Mouse (Mus musculus): Measurements from ENCODE around the gene Rgs9bp. TPM values are rescaled to one million over a fixed set of nuclear protein-coding genes. Genes with fewer than 3 reads are reported as not detected.
A peak's percentile ranks its signal among the peaks of the same experiment; 100 is the strongest.
"Not testable (repeated sequence)": the region's sequence is repeated elsewhere in the genome, so short reads cannot be mapped to it uniquely, and the experiment has no call there.

Rgs9bp gene
- total RNA-seq, 2 experiments from 2014 or later, result 0.07 TPM

DNA sequence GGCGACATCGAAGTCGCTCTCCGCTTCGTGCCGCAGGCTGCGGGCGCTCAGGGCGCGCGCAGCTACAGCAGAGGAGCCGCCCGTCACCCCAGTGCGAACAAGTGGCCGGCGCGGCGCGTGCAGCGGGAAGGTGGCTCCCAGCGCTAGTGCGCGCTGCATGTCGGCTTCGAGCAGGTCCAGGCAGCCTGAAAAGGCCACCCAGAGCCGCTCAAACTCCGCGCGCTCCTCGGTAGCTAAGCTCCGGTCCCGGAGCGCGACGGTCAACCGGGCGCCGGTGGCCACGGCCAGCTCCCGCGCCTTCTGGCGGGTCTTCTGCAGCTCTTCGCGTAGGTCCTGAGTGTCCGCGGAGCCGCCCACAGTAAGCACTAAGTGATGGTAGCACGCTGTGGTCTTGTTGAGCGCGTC, 594 bp downstream of the Rgs9bp start:
- peak; percentile 33 to 41 for DNase-seq

GRCm38 (mm10) chr7:35584068-35584785, 1.2 kb downstream of the Rgs9bp start:
- intact Hi-C loops (cut with DNase I), result loop anchor here (10.0 kb wide), 1 partner anchor 249 kb away; the partner anchor contains the start of gene Rhpn2

More for the DNA sequence above, 594 bp downstream of the Rgs9bp start:
- intact Hi-C loops (cut with DNase I), result loop anchor here (5.0 to 10.0 kb wide), 2 partner anchors 32 to 250 kb away; partner anchors contain the start of gene Rhpn2

DNA sequence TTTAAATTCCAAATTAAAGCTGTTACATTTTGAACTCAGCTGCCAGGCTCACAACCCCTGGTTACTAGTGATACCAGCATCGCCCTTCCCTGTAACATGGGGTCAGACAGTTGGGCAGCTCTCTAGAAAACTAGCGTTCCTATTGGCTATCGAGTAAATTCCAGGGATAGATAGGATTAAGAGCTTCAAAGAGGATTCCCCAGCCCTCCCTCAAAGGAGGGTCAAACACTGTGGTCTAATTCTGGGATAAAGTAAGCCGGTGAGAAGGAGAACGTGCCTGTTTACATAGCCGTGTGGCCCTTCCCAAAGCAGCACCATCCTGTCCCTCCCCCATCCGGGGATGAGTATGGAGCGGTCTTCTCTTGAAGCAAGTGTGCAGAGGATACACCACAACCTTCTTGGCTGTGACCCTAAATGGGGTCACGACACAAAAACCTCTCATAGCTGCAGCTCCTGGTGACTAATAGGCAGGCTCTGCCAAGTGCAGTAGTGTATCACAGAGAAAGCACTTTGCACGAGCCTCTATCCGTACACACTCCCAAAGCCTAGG, 1.8 kb downstream of the Rgs9bp start:
- DNase-seq, result no peak
- intact Hi-C loops (cut with DNase I), result loop anchor here (10.0 kb wide), 1 partner anchor 249 kb away; the partner anchor contains the start of gene Rhpn2

More at GRCm38 (mm10) chr7:35584068-35584785, 1.2 kb downstream of the Rgs9bp start:
- DNase-seq, result no peak

DNA sequence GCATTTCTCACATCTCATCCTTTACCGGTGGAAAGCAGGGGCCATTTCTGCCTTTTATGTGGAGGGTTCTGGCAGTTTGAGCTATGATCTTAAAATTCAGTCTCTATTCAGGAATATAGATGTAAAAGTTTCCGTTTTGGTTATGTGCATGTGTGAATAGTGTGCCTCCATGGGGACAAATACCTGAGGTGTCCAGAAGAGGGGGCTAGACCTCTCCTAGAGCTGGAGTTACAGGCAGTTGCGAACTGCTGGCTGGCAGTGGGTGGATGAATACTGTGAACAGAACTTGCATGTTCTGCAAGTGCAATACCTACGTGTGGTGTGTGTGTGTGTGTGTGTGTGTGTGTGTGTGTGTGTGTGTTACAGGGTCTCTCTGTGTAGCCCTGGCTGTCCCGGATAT, 2.7 kb downstream of the Rgs9bp start:
- intact Hi-C loops (cut with DNase I), result loop anchor here (10.0 kb wide), 1 partner anchor 248 kb away; the partner anchor contains the start of gene Rhpn2
- DNase-seq, result no peak

DNA sequence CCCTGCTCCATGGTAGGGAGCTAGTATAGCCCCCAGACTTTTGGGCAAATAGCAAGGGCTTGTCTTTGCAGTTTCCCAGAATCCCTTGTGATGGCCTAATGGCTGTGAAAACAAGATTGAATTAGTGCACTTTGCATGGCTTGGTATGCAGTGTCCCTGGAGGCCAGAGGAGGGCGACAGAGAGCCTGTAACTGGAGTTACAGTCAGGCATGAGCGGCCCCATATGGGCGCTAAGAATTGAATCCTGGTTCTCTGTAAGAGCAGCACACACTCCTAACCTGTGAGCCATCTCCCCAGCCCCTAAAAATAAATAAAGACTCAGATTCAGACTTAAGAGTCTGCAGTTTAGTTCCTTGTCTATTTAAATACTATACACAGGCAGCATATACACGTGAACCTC, 5.5 kb downstream of the Rgs9bp start:
- peak; percentile 18 to 47 for DNase-seq
- intact Hi-C loops (cut with DNase I), result loop anchor here (10.0 kb wide), 1 partner anchor 245 kb away; the partner anchor contains the start of gene Rhpn2

GRCm38 (mm10) chr7:35570883-35571282, 14.5 kb downstream of the Rgs9bp start:
- not testable (repeated sequence) for DNase-seq
- intact Hi-C loops (cut with DNase I), result loop anchor here (2.0 kb wide), 1 partner anchor 16 kb away; no protein-coding TSS in a partner anchor

GRCm38 (mm10) chr7:35569724-35570123, 15.7 kb downstream of the Rgs9bp start:
- intact Hi-C loops (cut with DNase I), result loop anchor here (2.0 kb wide), 1 partner anchor 15 kb away; no protein-coding TSS in a partner anchor
- DNase-seq, result not testable (repeated sequence)

DNA sequence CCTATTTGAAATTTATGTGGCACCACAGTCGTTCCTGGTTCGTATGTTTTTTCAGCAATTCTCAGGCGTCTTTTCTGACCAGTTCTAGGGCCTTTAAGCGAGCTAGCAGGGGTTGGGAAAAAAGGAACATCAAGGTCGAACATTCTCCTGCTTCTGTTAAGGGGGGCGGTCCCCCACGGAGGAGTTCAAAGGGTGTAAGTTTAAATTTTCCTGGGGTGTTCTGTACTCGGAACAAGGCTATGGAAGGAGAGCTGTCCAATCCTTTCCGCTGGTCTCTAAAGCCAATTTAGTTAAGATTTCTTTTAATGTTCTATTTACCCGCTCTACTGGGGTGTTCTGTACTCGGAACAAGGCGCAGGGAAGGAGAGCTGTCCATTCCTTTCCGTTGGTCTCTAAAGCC, 19.4 kb downstream of the Rgs9bp start:
- intact Hi-C loops (cut with DNase I); DNase-seq: not testable (repeated sequence)

DNA sequence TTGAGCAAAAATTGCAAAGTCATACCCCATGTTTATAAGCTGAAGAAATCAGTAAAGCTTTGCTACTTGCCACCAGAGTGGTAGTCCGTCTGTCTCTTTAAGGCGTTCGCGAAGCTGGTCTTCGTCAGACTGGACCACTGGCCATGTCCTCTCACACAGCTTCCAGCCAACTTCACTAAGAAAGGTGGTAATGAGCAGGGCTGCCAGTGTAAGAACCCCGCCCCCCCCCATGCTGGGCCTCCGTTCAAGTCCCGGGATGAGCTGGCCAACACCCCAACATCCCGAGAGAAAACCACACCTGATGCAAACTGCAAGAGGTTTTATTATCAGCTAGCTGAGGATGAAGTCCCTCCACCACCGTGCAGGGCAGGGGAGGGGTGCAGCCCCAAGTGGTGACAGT, 20.5 kb downstream of the Rgs9bp start:
- intact Hi-C loops (cut with DNase I), result not testable (repeated sequence)

DNA sequence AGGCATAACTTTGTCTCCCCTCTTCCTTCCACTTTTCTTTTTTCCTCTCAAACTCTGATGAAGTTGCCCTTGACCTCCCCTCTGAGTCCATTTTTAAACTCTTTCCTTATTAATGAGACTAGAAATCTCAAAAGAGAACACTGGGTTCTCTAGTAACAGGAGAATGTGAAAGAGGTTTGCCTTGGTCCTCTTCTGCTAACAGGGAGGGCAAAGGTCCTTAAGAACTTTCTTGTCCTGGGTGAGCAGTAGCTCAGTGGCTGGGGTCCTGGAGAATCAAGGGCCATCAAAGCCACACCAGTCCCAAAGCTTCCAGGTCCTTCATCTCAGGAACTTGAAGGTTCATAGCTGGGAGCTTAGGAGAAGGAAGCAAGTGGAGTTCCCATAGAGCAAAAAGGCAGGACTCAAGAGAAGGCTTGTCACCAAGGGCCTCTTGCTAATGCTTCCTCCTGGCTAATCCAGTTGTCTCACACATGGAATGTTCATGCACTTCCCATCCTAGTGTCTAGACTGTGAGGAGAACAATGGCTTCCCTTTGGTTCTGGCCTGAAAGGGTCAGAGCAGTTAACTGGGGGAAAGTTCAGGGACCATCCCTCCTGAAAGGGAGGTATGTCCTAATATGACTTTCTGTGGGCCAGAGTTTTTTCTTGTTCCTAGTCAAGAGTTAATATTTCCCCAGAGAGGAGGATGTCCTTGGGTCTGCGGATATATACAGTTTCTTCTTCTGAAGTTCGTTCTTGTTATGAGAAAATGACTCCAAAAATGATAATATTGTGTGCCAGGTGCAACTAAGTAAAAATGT, 21.1 kb downstream of the Rgs9bp start:
- DNase-seq, result no peak
- intact Hi-C loops (cut with DNase I), result no loop called here

More for the DNA sequence above, 20.5 kb downstream of the Rgs9bp start:
- DNase-seq, result not testable (repeated sequence)

- DNase-seq, result no peak
Measured at GRCm38 (mm10) chr7:35563071-35563470, 22.3 kb downstream of the Rgs9bp start.

DNA sequence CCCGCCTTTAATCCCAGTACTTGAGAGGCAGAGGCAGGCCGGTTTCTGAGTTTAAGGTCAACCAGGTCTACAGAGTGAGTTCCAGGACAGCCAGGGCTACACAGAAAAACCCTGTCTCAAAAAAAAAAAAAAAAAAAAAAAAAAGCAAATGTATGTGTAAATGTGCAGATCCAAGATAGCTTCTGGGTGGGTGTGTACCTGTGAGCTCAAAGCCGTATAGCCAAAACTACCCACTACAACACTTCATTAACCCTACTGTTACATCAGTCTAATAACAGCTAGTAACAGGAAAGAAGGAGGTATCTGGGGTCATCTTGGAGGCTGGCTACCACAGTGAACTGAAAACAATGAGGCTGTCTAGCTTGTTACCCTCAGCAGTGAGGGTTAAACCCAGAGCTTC, 25.5 kb downstream of the Rgs9bp start:
- DNase-seq, result no peak
- intact Hi-C loops (cut with DNase I), result no loop called here

More at GRCm38 (mm10) chr7:35563071-35563470, 22.3 kb downstream of the Rgs9bp start:
- intact Hi-C loops (cut with DNase I), result no loop called here

DNA sequence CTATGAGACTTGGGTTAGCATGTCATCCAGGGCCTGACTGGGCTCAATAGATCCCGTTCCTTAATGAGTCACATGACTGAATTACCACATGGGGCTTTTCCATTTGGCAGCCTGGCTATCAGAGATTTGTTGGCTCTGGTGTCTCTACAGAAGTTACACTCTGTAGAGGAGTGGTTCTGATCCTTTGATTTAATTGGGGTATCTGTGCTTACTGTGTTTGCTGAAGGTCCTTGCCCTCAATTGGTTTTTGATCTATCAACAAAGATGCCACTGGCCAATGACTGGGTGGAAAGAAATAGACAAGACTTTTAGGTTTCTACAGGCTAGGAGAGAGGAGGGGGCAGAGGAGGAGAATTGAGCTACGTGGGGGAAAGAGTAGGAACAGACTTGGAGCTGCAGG, 26.7 kb downstream of the Rgs9bp start:
- DNase-seq, result no peak
- intact Hi-C loops (cut with DNase I), result no loop called here

DNA sequence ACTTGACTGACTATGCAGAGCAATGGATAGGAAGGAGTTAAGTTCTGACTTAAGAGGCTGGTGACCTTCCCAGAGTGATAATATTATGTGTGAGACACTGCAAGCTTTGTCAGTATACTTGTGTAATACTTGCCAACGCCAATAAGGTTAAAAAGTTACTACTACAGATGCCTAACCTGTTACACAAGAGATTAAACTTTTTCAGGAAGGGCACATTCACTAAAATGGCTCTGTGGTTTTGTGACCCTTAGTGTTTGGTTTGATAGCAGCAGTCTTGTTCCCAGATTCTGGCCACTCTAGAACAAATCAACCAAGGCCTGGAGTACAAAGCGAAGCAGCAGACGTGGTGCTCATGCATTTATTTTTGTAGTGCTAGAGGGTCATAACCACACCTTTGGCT, 27.8 kb downstream of the Rgs9bp start:
- no peak for DNase-seq
- intact Hi-C loops (cut with DNase I), result no loop called here

- no peak for DNase-seq
- intact Hi-C loops (cut with DNase I), result no loop called here
Measured at GRCm38 (mm10) chr7:35556905-35557304, 28.5 kb downstream of the Rgs9bp start.

- intact Hi-C loops (cut with DNase I), result no loop called here
- no peak for DNase-seq
Measured at GRCm38 (mm10) chr7:35556205-35556603, 29.2 kb downstream of the Rgs9bp start, which contains the start of gene Nudt19. Gene Nudt19, minus strand, starts transcription at chr7:35556304.

DNA sequence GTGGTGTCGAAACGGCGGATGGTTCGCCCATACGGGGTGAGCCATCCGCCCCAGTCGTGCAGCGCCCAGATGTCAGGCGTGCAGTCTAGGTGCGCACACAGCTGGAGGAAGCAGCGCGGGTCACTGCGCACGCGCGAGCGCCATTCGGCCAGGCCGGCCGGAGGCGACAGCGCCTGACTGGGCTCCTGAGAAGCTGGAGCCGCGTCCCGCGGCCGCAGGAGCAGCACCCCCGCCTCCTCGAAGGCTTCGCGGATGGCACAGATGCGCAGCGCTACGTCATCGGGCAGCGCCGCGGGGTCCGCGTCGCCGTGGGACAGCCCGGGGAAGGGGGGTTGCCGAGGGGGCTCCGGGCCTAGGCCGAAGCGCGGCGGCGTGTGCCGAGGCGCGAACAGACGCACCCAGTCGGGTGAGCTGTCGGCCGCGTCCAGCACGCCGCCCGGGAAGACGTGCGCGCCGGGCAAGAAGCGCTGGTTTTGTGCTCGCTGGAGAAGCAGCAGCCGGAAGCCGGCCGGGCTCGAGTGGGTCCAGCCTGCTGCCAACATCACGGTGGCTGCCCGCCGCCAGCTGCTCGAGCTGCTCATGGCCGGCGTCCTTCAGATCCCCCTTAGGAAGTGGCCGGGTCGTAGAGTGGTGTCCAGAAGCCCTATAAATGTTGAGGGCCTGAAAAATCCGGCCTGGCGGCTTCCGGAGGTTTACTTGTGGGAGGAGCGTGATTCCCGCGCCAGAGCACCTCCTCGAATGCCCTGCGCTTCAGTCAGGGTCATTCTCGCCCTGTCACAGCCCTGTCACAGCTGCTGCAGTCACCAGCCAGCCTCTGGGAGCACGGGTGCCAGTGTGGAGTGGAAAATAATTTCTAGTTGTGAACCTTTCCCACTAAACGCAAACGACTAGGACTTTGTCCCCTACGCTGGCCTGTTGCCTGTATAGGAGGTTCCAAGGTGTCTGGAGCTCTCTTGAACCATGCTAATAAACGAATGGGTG, 29.9 kb downstream of the Rgs9bp start:
- DNase-seq, result peak; percentile 91
- intact Hi-C loops (cut with DNase I), result loop anchor here (2.0 kb wide), 1 partner anchor 15 kb away; no protein-coding TSS in a partner anchor

DNA sequence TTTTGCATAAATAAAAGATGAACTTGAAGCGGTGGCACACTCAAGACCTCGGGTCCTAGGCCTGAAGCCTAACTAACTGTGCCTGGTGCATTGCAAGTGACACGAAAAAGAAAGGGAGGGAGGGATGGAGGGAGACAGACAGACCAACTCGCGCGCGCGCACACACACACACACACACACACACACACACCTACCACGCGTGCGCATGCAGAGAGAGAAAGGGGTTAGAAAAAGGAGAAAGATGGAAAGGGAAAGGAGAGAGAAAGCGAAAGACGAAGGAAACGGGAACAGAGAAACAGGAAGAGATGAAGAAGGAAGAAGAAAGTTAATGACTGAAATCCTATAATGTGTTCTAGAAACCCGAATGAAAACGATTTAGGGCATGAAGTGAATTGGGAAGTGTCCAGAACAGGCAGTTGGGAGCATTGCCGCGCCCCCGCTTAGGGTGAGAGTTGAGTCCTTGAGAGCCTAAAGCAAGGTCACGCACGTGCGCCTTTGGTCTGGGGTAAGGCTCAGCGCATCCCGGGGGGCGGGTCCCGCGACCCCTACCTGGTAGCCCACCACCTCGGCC, 30.7 kb downstream of the Rgs9bp start:
- peak; percentile 18 to 26 for DNase-seq
- intact Hi-C loops (cut with DNase I), result loop anchor here (2.0 to 5.0 kb wide), 2 partner anchors 16 to 33 kb away; partner anchors contain the start of genes Ankrd27 and Rgs9bp
